Mouse (Mus musculus): ENCODE data around the gene Elmod3. TPM values are rescaled to one million over a fixed set of nuclear protein-coding genes. Genes with fewer than 3 reads are reported as not detected.

The Elmod3 gene
- polyA plus RNA-seq, 1 experiment from 2014 or later: 18.2 TPM

- no peak overlapping the region for H3K4me2 ChIP-seq
- H3K4me3 ChIP-seq: no peak overlapping the region
- H3K9me3 ChIP-seq: no peaks in the 10 kb centered on the region
- WGBS: 90% methylated on average over 16 of the region's 16 CpGs
- peaks cover 68% of the 10 kb centered on the region for H3K36me3 ChIP-seq
- H3K9ac ChIP-seq: no peak overlapping the region
- no peaks in the 10 kb centered on the region for H3K27me3 ChIP-seq
- H3K27ac ChIP-seq: no peak overlapping the region
- H3K4me1 ChIP-seq: no peaks in the 10 kb centered on the region
- no peak for ATAC-seq (ENCODE audit: insufficient number of reproducible peaks, low FRiP score, low TSS enrichment, low read depth)
Observed at GRCm38 (mm10) chr6:72627276-72627675, 29.1 kb upstream of the Elmod3 start.

- Histone ChIP-seq H3K9me3 (no peaks in the 10 kb centered on the region), H3K4me1 (no peaks in the 10 kb centered on the region), H3K4me2 (no peak overlapping the region), H3K27ac (no peak overlapping the region), H3K36me3 (peaks cover 59% of the 10 kb centered on the region), H3K27me3 (no peaks in the 10 kb centered on the region), H3K4me3 (no peak overlapping the region), H3K9ac (no peak overlapping the region)
- no peak for ATAC-seq (ENCODE audit: insufficient number of reproducible peaks, low FRiP score, low TSS enrichment, low read depth)
- WGBS: 85% methylated on average over 7 of the region's 7 CpGs
Observed at GRCm38 (mm10) chr6:72626391-72626790, 28.2 kb upstream of the Elmod3 start.

- Histone ChIP-seq H3K27ac (no peak overlapping the region), H3K27me3 (no peaks in the 10 kb centered on the region), H3K9me3 (no peaks in the 10 kb centered on the region), H3K9ac (no peak overlapping the region), H3K4me2 (no peak overlapping the region), H3K4me1 (no peaks in the 10 kb centered on the region), H3K36me3 (peaks cover 34% of the 10 kb centered on the region), H3K4me3 (no peak overlapping the region)
- ATAC-seq (ENCODE audit: insufficient number of reproducible peaks, low FRiP score, low TSS enrichment, low read depth): no peak
- 91% methylated on average over 8 of the region's 8 CpGs for WGBS
Observed at GRCm38 (mm10) chr6:72623661-72624402, 25.6 kb upstream of the Elmod3 start.

GRCm38 (mm10) chr6:72622917-72623316 is 24.7 kb upstream of the Elmod3 start:
- Histone ChIP-seq H3K4me1 (no peaks in the 10 kb centered on the region), H3K27me3 (no peaks in the 10 kb centered on the region), H3K4me2 (no peak overlapping the region), H3K4me3 (no peak overlapping the region), H3K27ac (no peak overlapping the region), H3K36me3 (peaks cover 28% of the 10 kb centered on the region), H3K9me3 (no peaks in the 10 kb centered on the region), H3K9ac (no peak overlapping the region)
- 36% methylated on average over 3 of the region's 3 CpGs for WGBS
- ATAC-seq (ENCODE audit: insufficient number of reproducible peaks, low FRiP score, low TSS enrichment, low read depth): no peak

- no peak for ATAC-seq (ENCODE audit: insufficient number of reproducible peaks, low FRiP score, low TSS enrichment, low read depth)
- Histone ChIP-seq H3K9me3 (no peaks in the 10 kb centered on the region), H3K27ac (no peak overlapping the region), H3K36me3 (peaks cover 9% of the 10 kb centered on the region), H3K4me2 (no peak overlapping the region), H3K4me1 (peaks cover 5% of the 10 kb centered on the region), H3K9ac (no peak overlapping the region), H3K4me3 (no peak overlapping the region), H3K27me3 (no peaks in the 10 kb centered on the region)
- 87% methylated on average over 5 of the region's 5 CpGs for WGBS
Observed at GRCm38 (mm10) chr6:72620920-72621319, 22.7 kb upstream of the Elmod3 start.

GRCm38 (mm10) chr6:72619734-72620532 is 21.7 kb upstream of the Elmod3 start:
- Histone ChIP-seq H3K4me3 (no peak overlapping the region), H3K9me3 (no peaks in the 10 kb centered on the region), H3K27me3 (no peaks in the 10 kb centered on the region), H3K36me3 (no peaks in the 10 kb centered on the region; the same call in 1 of the 2 replicates), H3K27ac (no peak overlapping the region), H3K4me1 (peaks cover 14% of the 10 kb centered on the region), H3K4me2 (no peak overlapping the region), H3K9ac (no peak overlapping the region)
- no peak for ATAC-seq (ENCODE audit: insufficient number of reproducible peaks, low FRiP score, low TSS enrichment, low read depth)
- 51% methylated on average over 12 of the region's 12 CpGs for WGBS

- peak within 1 kb of the TSS; percentile 91 for H3K27ac ChIP-seq
- under 1% methylated on average over 41 of the region's 41 CpGs for WGBS
Observed at GRCm38 (mm10) chr6:72616643-72617288, 18.6 kb upstream of the Elmod3 start, which contains the start of gene Tgoln1. Tgoln1 (minus strand) TSS chr6:72617000.

GRCm38 (mm10) chr6:72615561-72616375 is 17.6 kb upstream of the Elmod3 start:
- Histone ChIP-seq H3K4me1 (peaks cover 27% of the 10 kb centered on the region), H3K36me3 (peaks cover 24% of the 10 kb centered on the region), H3K9me3 (no peaks in the 10 kb centered on the region), H3K9ac (peak overlapping the region; percentile 73), H3K27me3 (no peaks in the 10 kb centered on the region), H3K4me2 (peak overlapping the region; percentile 82), H3K4me3 (peak overlapping the region; percentile 84), H3K27ac (no peak overlapping the region; the same call in 1 of the 2 replicates)
- ATAC-seq (ENCODE audit: insufficient number of reproducible peaks, low FRiP score, low TSS enrichment, low read depth): no peak
- 24% methylated on average over 25 of the region's 25 CpGs for WGBS

More at GRCm38 (mm10) chr6:72616643-72617288, 18.6 kb upstream of the Elmod3 start, which contains the start of gene Tgoln1:
- peaks cover 14% of the 10 kb centered on the region for H3K36me3 ChIP-seq
- peak within 1 kb of the TSS; percentile 84 for H3K4me3 ChIP-seq
- peak; percentile 93 for ATAC-seq (ENCODE audit: insufficient number of reproducible peaks, low FRiP score, low TSS enrichment, low read depth)
- peak within 1 kb of the TSS; percentile 73 for H3K9ac ChIP-seq
- no peaks in the 10 kb centered on the region for H3K9me3 ChIP-seq
- no peaks in the 10 kb centered on the region for H3K27me3 ChIP-seq
- H3K4me2 ChIP-seq: peak within 1 kb of the TSS; percentile 82
- peaks cover 27% of the 10 kb centered on the region for H3K4me1 ChIP-seq

- ATAC-seq (ENCODE audit: insufficient number of reproducible peaks, low FRiP score, low TSS enrichment, low read depth): no peak
- H3K4me3 ChIP-seq: peak overlapping the region; percentile 84
- WGBS: 63% methylated on average over 2 of the region's 2 CpGs
- no peaks in the 10 kb centered on the region for H3K27me3 ChIP-seq
- H3K27ac ChIP-seq: no peak overlapping the region
- H3K4me2 ChIP-seq: peak overlapping the region; percentile 82
- no peaks in the 10 kb centered on the region for H3K9me3 ChIP-seq
- H3K9ac ChIP-seq: no peak overlapping the region
- peaks cover 27% of the 10 kb centered on the region for H3K4me1 ChIP-seq
- peaks cover 31% of the 10 kb centered on the region for H3K36me3 ChIP-seq
Observed at GRCm38 (mm10) chr6:72615151-72615550, 16.9 kb upstream of the Elmod3 start.

GRCm38 (mm10) chr6:72610261-72610660 is 12.0 kb upstream of the Elmod3 start:
- 79% methylated on average over 4 of the region's 4 CpGs for WGBS

GRCm38 (mm10) chr6:72608662-72609184 is 10.5 kb upstream of the Elmod3 start:
- WGBS: 89% methylated on average over 4 of the region's 4 CpGs
- Histone ChIP-seq H3K27ac (no peak overlapping the region), H3K36me3 (peaks cover 82% of the 10 kb centered on the region)

More at GRCm38 (mm10) chr6:72610261-72610660, 12.0 kb upstream of the Elmod3 start:
- H3K4me3 ChIP-seq: no peak overlapping the region
- no peak overlapping the region for H3K9ac ChIP-seq
- no peak overlapping the region for H3K4me2 ChIP-seq
- ATAC-seq (ENCODE audit: insufficient number of reproducible peaks, low FRiP score, low TSS enrichment, low read depth): no peak
- peaks cover 70% of the 10 kb centered on the region for H3K36me3 ChIP-seq
- no peaks in the 10 kb centered on the region for H3K27me3 ChIP-seq
- no peak overlapping the region for H3K27ac ChIP-seq
- H3K4me1 ChIP-seq: peaks cover 16% of the 10 kb centered on the region
- H3K9me3 ChIP-seq: no peaks in the 10 kb centered on the region

More at GRCm38 (mm10) chr6:72608662-72609184, 10.5 kb upstream of the Elmod3 start:
- Histone ChIP-seq H3K4me1 (0 out of 2 replicates have a peak, but pooled peaks cover 4% of the 10 kb centered on the region), H3K27me3 (no peaks in the 10 kb centered on the region), H3K4me2 (no peak overlapping the region), H3K9me3 (no peaks in the 10 kb centered on the region), H3K9ac (no peak overlapping the region), H3K4me3 (no peak overlapping the region)
- ATAC-seq (ENCODE audit: insufficient number of reproducible peaks, low FRiP score, low TSS enrichment, low read depth): no peak
